Mouse (Mus musculus) colon, adult 2 months (tissue): ENCODE data around the gene Spef2. TPM values are rescaled to one million over a fixed set of nuclear protein-coding genes. Genes with fewer than 3 reads are reported as not detected.

ENCODE experiments used
- polyA plus RNA-seq: library from polyadenylated mRNA; depleted of rRNA; stranded (reverse); fragments of >200 nt; gene quantifications from 2 replicates; pipeline ENCODE4 v1.2.3, GENCODE M21; 2012; rRNA removed

Gene Spef2
- polyA plus RNA-seq = not detected in 2 replicates

DNA sequence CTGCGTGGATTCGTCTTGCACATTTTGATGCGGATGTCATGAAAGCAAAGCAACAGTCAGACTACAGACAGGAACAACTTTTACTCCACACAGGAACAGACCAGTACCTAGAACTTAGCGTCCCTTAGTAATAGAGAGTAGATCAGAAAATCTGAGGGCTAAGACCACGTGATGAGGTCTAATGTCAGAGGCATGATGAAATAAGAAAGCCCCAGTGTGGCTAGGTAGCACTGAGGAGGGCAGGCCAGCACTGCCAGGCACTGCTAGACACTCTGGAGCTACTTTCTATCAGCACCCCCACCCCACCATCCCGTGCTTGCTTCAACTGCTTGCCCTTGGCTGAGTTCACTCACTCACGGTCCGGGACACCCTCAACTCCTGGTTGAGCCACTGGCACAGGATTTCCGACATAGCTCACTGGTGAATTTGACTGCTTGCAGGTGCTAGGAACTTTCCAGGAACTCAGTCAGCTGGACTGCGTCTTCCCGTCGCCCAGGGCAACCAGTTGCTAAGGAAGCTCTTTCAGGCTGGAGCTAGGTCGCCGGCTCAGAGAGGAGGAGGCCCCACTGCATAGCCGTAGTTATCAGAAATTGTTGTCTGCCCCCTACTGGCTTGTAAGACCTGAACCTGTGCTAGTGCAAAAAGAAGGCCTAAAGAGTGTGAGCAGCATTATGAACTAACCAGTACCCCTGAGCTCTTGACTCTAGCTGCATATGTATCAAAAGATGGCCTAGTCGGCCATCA is at the start of gene Spef2:
Spef2 (minus strand) TSS at position 510 of the 744 bp plus-strand sequence.

DNA sequence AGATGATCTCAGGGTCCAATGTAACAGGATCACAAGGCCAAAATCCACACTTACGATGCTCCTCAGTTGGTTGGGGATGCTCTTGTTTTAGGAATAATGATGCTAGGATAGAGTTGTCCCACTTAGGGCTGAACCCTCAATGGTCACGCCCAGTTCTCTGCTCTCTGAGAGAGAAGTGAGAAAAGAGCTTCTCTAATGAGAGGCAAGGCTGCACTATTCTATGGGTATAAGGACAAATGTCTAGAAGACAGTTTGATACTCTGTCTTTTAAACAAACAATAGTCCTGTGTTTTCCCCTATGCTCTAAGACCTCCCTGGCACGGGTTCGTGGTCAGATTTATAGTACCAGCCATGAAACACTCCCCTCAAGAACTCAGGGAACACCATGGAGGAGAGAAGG is 218.6 kb downstream of the Spef2 start, which contains the start of gene Il7r:
Il7r (minus strand) TSS at position 101 of the 400 bp plus-strand sequence.

Other genes with a start within 250 kb of the Spef2 start
- gene Il7r, start 218.7 kb downstream of the Spef2 start, polyA plus RNA-seq = 0.29 and 0.35 TPM in 2 replicates